Mouse (Mus musculus): ENCODE measurements at regions not wholly inside any gene's neighbourhood (a gene's known extent, or its start where the extent isn't known, plus 50 kb on each side); places are given as distances from the start of the nearest gene placed in this dataset.

DNA sequence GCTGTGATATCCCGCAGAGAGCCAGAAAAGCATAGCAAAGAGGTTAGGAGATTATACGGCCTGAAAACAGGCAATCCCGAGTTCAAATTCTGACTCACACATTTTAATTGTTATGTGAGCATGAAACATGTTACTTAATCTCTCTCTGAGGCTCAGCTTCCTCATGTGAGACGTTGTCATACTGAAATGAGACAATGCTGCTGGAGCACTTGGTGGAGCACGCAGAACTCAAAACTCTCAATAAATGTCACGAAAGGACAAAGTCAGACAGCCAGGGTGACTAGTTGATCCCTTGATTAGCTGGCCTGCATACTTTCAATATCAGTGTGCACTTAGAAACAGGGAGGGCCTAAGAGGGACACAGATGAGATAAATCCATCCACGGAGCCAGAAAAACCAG is 337.0 kb downstream of the Tns1 start:
- TF ChIP-seq CTCF (IDR thresholded peaks at IDR 0.05; ENCODE audit: low read depth, low read length), result no peak
- TF ChIP-seq POLR2A (IDR thresholded peaks at IDR 0.05; ENCODE audit: extremely low read depth, insufficient read depth, low read length), result no peak

All from liver, adult 2 months (tissue).